Mouse (Mus musculus) testis, adult 2 months (tissue): ENCODE results near the gene Rgs21.

Experiments used
- CTCF ChIP-seq: fragments of 200-500 bp; IDR thresholded peaks from 2 replicates; pipeline ENCODE4 v1.5.1; 2012; ENCODE audit warnings: low read depth, mild to moderate bottlenecking, inconsistent platforms, low read length, moderate library complexity; ENCODE audit not compliant: control insufficient read depth, insufficient read depth, insufficient replicate concordance
- POLR2A ChIP-seq: fragments of 200-500 bp; IDR thresholded peaks from 2 replicates; pipeline ENCODE4 v1.6.1; 2012; ENCODE audit warnings: low read depth, mild to moderate bottlenecking, inconsistent platforms, low read length, moderate library complexity; ENCODE audit not compliant: control insufficient read depth

- TF ChIP-seq CTCF (no peak), POLR2A (no peak)
These were observed 22.3 kb downstream of the Rgs21 start for GRCm38 (mm10) chr1:144545142-144545541.
